Mouse (Mus musculus): Measurements from ENCODE around the gene Ttll12.

- no peak for TF ChIP-seq GATA1 (IDR thresholded peaks at IDR 0.05; ENCODE audit: borderline replicate concordance, low read length)
- no peak for TF ChIP-seq FLI1 (IDR thresholded peaks at IDR 0.05; ENCODE audit: low read length)
These were observed 65.2 kb downstream of the Ttll12 start for GRCm38 (mm10) chr15:83529765-83530164.

Data from megakaryocyte, embryonic 14.5 days (primary cell).